Mouse (Mus musculus) C2C12 (cell line): ENCODE measurements around the gene Rimkla.

Experiments
- CTCF ChIP-seq: IDR thresholded peaks from one replicate; pipeline ENCODE4 v1.5.1; 2011; ENCODE audit not compliant: control insufficient read depth, insufficient read depth, insufficient read length
- FOSL1 ChIP-seq: IDR thresholded peaks from one replicate; pipeline ENCODE4 v1.8.0; 2011; ENCODE audit warnings: mild to moderate bottlenecking, low read length; ENCODE audit not compliant: poor library complexity, insufficient read depth, severe bottlenecking
- MAX ChIP-seq: IDR thresholded peaks from one replicate; pipeline ENCODE4 v1.6.1; 2011; ENCODE audit warnings: mild to moderate bottlenecking, control low read depth
- MYOD1 ChIP-seq: IDR thresholded peaks from one replicate; pipeline ENCODE4 v1.6.1; 2011; ENCODE audit warnings: low read depth; ENCODE audit not compliant: control insufficient read depth, insufficient read length
- MYOG ChIP-seq: IDR thresholded peaks from one replicate; pipeline ENCODE4 v1.6.1; 2011; ENCODE audit not compliant: control insufficient read depth, insufficient read length; ENCODE audit errors: extremely low read depth
- USF1 ChIP-seq: IDR thresholded peaks from one replicate; pipeline ENCODE4 v1.6.1; 2011; ENCODE audit warnings: low read depth, mild to moderate bottlenecking, control low read depth, moderate library complexity

DNA sequence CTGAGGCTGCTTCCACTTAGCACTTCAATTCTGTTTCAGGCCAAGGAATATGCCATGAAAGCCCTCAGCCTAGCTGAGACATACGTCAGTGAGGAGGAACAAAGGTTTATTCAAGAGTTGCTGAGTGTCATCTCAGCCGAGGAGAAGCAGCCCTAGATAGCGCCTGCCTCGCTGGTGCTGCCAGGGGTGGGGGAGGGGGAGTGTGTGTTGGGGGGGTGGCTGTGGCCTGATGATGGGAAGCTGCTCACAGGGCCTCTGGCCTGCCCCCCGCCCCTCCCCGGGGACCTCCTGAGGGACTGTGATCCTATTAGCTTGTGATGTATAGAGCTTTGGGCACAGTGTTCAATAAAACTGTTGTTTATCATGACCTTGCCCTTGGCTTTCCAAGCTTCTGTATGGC, 38.9 kb downstream of the Rimkla start:
- TF ChIP-seq MAX (no peak), USF1 (no peak), MYOD1 (no peak), CTCF (no peak), MYOG (no peak), FOSL1 (no peak)
